Mouse (Mus musculus) R1 (cell line): ENCODE measurements around the gene 1520401A03Rik.

ENCODE experiments used
- DNase-seq: peaks from one replicate; pipeline ENCODE4 v3.0.0-alpha.2; 2018; ENCODE audit warnings: low read depth, low spot score

1520401A03Rik gene

GRCm38 (mm10) chr17:23703301-23703700, 19.3 kb downstream of the 1520401A03Rik start:
- no peak for DNase-seq

DNA sequence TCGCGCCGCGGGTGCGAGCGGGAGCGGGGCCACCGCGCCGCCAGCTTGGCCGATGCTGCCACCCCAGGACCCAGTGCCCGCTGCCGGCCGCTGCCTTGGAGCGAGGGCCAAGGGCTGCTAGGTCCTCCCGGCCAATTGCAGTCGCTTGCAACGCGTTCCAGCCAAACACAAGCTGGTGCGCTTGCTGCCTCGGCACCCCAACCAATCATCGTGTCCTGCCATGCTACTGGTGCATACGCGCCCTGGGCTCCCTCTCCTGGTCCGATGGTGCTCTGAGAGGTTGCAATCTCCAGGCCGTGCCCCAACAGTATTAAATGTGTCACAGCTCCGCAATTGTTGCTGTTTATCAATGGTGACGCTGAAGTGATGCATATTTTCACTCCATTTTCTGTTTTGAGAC, 22.5 kb downstream of the 1520401A03Rik start:
- peak; percentile 97 for DNase-seq

- DNase-seq: peak; percentile 43
These were observed 23.2 kb downstream of the 1520401A03Rik start for GRCm38 (mm10) chr17:23699131-23700077.

DNA sequence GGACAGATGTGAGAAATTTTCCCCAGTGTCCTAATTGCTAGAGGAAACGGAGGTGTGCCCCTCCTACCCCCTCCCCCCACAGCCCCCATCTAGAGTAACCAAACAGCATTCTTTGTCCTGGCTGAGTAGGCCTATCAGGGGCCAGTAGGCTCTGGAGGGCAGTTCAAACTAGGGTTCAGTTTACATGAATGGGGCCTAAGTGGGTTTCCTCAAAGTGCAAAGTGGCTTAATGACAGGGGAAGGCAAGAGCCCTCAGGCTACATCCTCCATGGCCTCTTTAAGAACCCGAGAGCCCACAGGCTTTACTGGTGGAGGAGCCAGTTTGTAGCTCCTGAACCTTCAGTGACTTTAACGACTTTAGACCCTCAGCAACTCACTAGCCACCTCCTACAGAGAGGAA, 26.8 kb downstream of the 1520401A03Rik start:
- no peak for DNase-seq

GRCm38 (mm10) chr17:23694491-23694890, 28.1 kb downstream of the 1520401A03Rik start:
- no peak for DNase-seq

DNA sequence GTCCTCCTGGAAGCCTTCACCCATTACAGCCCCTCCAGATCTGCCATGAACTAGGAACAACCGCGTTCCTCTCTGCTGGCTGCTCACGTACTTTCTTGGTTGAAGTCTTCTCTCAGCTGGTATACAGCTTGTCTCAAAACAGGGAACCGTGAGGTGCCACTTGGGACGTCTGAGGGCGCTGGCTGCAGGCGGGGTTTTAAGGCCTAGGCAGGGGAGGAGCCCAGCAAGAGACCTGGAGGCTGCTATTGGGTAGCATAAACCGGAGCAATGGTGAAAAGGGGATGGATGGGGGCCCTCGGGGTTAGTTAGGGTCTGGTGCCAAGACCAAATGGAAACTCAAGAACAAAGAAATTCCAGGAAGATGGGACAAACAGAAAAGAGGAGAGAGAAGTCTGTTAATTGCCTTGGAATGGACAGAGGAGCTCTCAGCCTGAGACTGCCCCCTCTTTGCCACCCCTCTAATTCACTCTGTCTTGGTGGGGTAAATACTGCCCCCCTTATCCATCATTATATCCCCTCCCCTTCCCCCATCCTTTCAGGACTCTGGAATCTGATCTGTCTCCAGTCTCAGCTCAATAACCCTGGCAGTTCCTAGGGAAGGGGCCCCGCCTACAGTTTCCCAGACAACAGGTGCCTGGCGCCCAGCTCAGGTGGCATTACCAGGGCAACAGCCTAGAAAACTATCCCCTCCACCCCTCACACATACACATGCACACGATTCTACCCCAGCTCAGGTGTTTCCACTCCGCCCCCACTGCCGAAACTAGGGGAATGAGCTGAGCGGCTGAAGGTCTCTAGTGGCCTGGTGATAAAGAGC, 38.5 kb downstream of the 1520401A03Rik start, which contains the start of gene Cldn9:
TSS of gene Cldn9 (minus strand) at position 171 of the 817 bp plus-strand sequence.
- peak; percentile 48 for DNase-seq

GRCm38 (mm10) chr17:23683226-23683625, 39.4 kb downstream of the 1520401A03Rik start:
- DNase-seq: no peak

GRCm38 (mm10) chr17:23682530-23682929, 40.1 kb downstream of the 1520401A03Rik start:
- no peak for DNase-seq

GRCm38 (mm10) chr17:23682092-23682491, 40.5 kb downstream of the 1520401A03Rik start:
- DNase-seq: peak; percentile 77

DNA sequence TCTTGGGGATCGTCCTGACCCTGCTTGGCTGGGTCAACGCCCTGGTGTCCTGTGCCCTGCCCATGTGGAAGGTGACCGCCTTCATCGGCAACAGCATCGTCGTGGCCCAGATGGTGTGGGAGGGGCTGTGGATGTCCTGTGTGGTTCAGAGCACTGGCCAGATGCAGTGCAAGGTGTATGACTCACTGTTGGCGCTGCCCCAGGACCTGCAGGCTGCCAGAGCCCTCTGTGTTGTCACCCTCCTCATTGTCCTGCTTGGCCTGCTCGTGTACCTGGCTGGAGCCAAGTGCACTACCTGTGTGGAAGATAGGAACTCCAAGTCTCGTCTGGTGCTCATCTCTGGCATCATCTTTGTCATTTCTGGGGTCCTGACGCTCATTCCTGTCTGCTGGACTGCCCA, 41.5 kb downstream of the 1520401A03Rik start:
- DNase-seq: no peak

DNA sequence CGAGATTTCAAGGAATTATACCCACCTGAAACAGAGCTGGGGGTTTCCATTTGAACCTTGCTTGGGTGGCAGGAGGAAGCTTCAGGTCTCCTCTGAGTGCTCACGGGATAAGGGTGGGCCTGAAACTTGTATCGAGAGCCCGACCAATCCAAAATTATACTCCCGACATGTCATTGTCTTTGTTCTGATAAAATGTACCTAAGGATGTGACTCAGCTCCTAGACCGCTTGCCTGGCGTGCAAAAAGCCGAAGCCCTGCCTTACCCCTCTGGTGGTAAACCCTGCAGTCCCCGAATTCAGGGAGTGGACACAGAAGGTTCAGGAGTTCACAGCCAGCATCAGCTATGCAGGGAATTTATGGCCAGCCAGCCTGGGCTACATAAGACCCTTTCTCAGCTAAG, 42.2 kb downstream of the 1520401A03Rik start:
- DNase-seq: no peak

- DNase-seq: peak; percentile 58
These were observed 43.3 kb downstream of the 1520401A03Rik start, which contains the start of gene Cldn6 for GRCm38 (mm10) chr17:23679127-23679835. Gene Cldn6 (plus strand): TSS chr17:23679249.

GRCm38 (mm10) chr17:23677236-23677679, 45.3 kb downstream of the 1520401A03Rik start, which contains the start of gene Tnfrsf12a:
Gene Tnfrsf12a (minus strand): TSS chr17:23677468.
- peak; percentile 89 for DNase-seq

DNA sequence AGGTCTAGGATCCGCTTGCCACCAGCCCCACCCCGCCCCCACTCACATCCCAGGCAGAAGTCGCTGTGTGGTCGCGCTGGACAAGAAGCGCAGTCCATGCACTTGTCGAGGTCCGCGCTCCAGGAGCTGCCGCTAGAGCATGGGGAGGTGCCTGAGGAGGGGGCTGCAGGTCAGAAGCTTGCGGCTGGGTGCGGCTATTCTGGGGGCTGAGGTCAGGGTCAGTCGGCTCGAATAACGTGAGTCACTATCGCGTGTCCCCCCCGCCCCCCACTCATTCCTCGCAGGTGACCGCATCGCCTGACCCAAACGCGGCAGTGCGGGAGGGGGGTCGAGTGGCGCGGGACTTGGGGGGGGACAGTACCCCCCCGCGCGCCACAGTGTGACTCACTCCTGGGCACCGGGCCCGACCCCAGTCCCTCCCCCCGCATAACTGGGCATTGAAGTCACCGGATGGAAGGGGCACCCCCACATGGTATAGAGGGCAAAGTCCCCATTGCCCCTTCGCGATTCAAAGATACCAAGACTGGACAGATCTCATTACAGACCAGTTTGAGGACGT, 46.0 kb downstream of the 1520401A03Rik start:
- no peak for DNase-seq

DNA sequence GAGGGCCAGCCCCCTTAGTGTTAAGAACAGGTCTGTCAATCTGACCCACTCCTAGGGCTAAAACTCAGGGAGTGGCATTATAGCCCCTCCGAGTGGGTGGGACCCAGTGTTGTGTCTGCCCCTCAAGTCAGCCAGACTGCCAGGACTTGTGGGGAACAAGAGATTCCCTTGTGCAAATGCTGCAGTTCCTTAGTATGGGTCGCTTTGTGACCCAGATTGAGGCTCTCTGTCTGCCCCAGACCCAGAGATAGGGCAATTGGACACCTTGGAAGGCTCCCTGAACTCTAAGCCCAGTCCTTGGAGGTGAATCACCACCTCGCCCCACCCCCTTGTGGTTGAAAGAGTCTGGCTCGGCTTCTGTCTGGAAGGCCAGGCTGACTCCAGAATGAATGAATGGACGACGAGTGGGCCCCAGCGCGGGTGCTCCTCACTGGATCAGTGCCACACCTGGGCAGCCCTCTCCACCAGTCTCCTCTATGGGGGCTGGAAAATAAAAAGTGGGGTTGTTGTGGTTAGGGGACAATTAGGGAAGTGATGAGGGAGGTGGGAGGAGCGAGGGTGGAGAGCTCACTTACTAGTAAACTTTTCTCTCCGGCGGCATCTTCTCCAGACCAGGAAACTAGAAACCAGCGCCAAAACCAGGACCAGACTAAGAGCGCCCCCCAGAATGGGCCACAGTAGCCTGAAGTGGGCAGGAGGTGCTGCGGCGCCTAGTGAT, 46.9 kb downstream of the 1520401A03Rik start:
- peak; percentile 73 for DNase-seq

GRCm38 (mm10) chr17:23675127-23675526, 47.5 kb downstream of the 1520401A03Rik start:
- no peak for DNase-seq

DNA sequence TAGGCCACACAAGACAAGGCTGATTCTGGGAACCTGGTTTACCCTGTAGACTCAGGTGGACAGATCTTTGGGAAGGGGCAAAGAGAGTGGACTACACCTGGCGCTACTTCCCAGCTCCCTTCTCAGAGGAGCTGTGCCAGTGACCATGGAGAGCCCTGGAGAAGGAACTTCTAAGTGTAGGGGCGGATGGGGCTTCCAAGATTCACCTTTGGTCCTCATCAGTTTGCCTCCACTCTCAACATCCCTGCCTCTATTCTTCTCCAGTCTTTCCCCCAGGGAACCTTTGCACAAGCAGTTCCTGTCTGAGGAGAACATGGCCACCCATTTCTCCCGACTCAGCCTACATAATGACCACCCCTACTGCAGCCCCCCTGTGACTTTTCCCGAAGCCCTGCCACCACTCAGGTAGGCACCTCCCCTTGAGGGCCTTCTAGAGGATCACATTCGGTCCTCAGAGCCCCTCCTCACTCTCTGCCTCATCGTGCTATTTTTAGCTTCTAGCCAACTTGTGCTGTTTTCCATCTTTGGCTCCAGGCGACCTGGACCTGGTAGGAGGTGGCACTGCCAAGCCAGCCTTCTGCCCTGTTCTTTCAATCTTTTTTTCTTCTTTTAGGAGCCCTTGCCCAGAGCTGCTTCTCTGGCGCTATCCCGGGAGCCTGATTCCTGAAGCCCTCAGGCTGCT, 48.2 kb downstream of the 1520401A03Rik start:
- DNase-seq: no peak

DNA sequence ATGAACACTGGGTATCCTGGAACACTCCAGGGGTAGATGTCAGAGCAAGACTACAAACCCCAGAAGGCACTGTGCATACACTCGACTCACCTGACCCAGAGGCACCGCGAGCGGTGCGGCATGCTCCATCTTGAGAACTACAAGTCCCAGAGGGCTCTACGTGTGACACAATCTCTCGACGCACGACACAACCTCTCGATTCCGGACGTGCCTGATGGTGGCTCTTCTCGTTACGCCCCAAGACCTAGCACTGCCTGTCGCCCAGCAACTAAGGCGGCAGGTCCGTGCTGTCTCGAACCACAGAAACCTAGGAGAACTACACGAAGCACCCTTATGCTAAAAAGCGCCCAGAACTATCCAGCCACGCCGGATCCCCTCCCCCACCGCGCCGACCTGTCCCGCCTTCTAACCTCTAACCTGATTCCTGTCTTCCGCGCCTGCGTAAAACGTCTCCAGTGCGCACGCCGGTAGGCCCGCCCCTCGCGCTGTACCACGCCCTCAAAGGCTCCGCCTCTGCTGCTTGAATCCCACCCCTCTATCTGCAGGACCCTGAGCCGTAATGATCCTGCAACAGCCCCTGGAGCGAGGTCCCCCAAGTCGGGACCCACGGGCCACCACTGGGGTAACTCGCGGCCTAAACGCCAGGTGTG, 49.0 kb downstream of the 1520401A03Rik start, which contains the start of the genes Hcfc1r1 and Thoc6:
TSS of gene Hcfc1r1 (plus strand) at position 173 of the 650 bp plus-strand sequence.
TSS of gene Thoc6 (minus strand) at position 459 of the 650 bp plus-strand sequence.
- peak; percentile 99 for DNase-seq

- no peak for DNase-seq
These were observed 49.8 kb downstream of the 1520401A03Rik start for GRCm38 (mm10) chr17:23672761-23673160.
